Mouse (Mus musculus) neural tube, embryonic 14.5 days (tissue): ENCODE data around the gene Fstl1. TPM values are rescaled to one million over a fixed set of nuclear protein-coding genes. Genes with fewer than 3 reads are reported as not detected.

Experiments
- ATAC-seq: fragments of 200-750 bp; cut with Nextera tagmentation; 2 replicates; pipeline ENCODE4 v1.8.0; 2017; ENCODE audit warnings: low read depth, mild to moderate bottlenecking, moderate TSS enrichment, moderate library complexity
- H3K27ac ChIP-seq: fragments of 300-500 bp; sonication (generic); 2 replicates; pipeline ENCODE4 v1.5.1; 2014; ENCODE audit warnings: low read depth, mild to moderate bottlenecking, control low read depth, low read length, moderate library complexity, mixed read lengths
- H3K27me3 ChIP-seq: fragments of 300-500 bp; sonication (generic); 2 replicates; pipeline ENCODE4 v1.6.1; 2014; ENCODE audit warnings: low read length; ENCODE audit not compliant: control insufficient read depth, insufficient read depth
- H3K36me3 ChIP-seq: fragments of 300-500 bp; sonication (generic); 2 replicates; pipeline ENCODE4 v1.6.1; 2014; ENCODE audit warnings: low read length, mixed read lengths; ENCODE audit not compliant: control insufficient read depth, insufficient read depth
- H3K4me1 ChIP-seq: fragments of 300-500 bp; sonication (generic); 2 replicates; pipeline ENCODE4 v1.6.1; 2014; ENCODE audit warnings: low read length; ENCODE audit not compliant: control insufficient read depth, insufficient read depth
- H3K4me2 ChIP-seq: fragments of 300-500 bp; sonication (generic); 2 replicates; pipeline ENCODE4 v1.6.1; 2014; ENCODE audit warnings: mild to moderate bottlenecking, low read depth, low read length, control low read depth
- H3K4me3 ChIP-seq: fragments of 300-500 bp; sonication (generic); 2 replicates; pipeline ENCODE4 v1.5.1; 2014; ENCODE audit warnings: low read depth, low read length, control low read depth, mixed read lengths
- H3K9ac ChIP-seq: fragments of 300-500 bp; sonication (generic); replicated peaks from 2 replicates; pipeline ENCODE4 v1.6.1; 2014; ENCODE audit warnings: low read depth, mild to moderate bottlenecking, control low read depth, low read length, mixed read lengths
- H3K9me3 ChIP-seq: fragments of 300-500 bp; sonication (generic); 2 replicates; pipeline ENCODE4 v1.6.1; 2016; ENCODE audit warnings: low read length; ENCODE audit not compliant: control insufficient read depth
- WGBS: fragments of 180-500 bp; shearing (Covaris S2); extraction: QIAGEN DNeasy Blood & Tissue Kit; methylation state at CpG from one replicate; pipeline ENCODE4 v1.1.7; 2014; 5-methylcytosine and 5-hydroxymethylcytosine counted together
- polyA plus RNA-seq: library from polyadenylated mRNA; unstranded; fragments of >200 nt; fragmentation: Nextera tagmentation; extraction: Ambion mirVana; gene quantifications from 2 replicates; pipeline ENCODE4 v1.2.1, GENCODE M21; 2014

The Fstl1 gene
- polyA plus RNA-seq, 1 experiment from 2014 or later = 62.8 TPM

- H3K4me2 ChIP-seq = no peak overlapping the region
- peaks cover 23% of the 10 kb centered on the region for H3K4me1 ChIP-seq
- no peak overlapping the region for H3K4me3 ChIP-seq
- no peaks in the 10 kb centered on the region for H3K36me3 ChIP-seq
- ATAC-seq = no peak
- H3K9ac ChIP-seq = no peak overlapping the region
- H3K27me3 ChIP-seq = no peaks in the 10 kb centered on the region
- 48% methylated on average over 1 of the region's 1 CpGs for WGBS
- no peaks in the 10 kb centered on the region for H3K9me3 ChIP-seq
- peak overlapping the region; percentile 45 for H3K27ac ChIP-seq
These were observed 3.7 kb downstream of the Fstl1 start for GRCm38 (mm10) chr16:37780386-37780785.

- Histone ChIP-seq H3K27me3 (no peaks in the 10 kb centered on the region), H3K4me1 (peaks cover 26% of the 10 kb centered on the region), H3K9ac (no peak overlapping the region), H3K4me3 (no peak overlapping the region), H3K27ac (peak overlapping the region; percentile 45), H3K36me3 (no peaks in the 10 kb centered on the region), H3K4me2 (no peak overlapping the region), H3K9me3 (no peaks in the 10 kb centered on the region)
- WGBS = 42% methylated on average over 3 of the region's 3 CpGs
- ATAC-seq = peak; percentile 47; the same call in 1 of the 2 replicates
These were observed 4.2 kb downstream of the Fstl1 start for GRCm38 (mm10) chr16:37780911-37781310.

GRCm38 (mm10) chr16:37784526-37784925 is 7.9 kb downstream of the Fstl1 start:
- H3K9me3 ChIP-seq = no peaks in the 10 kb centered on the region
- H3K4me1 ChIP-seq = peaks cover 39% of the 10 kb centered on the region
- no peak for ATAC-seq
- H3K9ac ChIP-seq = no peak overlapping the region
- 69% methylated on average over 3 of the region's 3 CpGs for WGBS
- no peaks in the 10 kb centered on the region for H3K27me3 ChIP-seq
- no peaks in the 10 kb centered on the region for H3K36me3 ChIP-seq
- no peak overlapping the region for H3K27ac ChIP-seq
- H3K4me3 ChIP-seq = no peak overlapping the region
- no peak overlapping the region for H3K4me2 ChIP-seq

GRCm38 (mm10) chr16:37787558-37788194 is 11.0 kb downstream of the Fstl1 start:
- 0 out of 2 replicates have a peak, but pooled peaks have one; percentile 23 for ATAC-seq
- 34% methylated on average over 9 of the region's 9 CpGs for WGBS
- H3K4me1 ChIP-seq = peaks cover 30% of the 10 kb centered on the region
- no peak overlapping the region for H3K9ac ChIP-seq
- no peaks in the 10 kb centered on the region for H3K9me3 ChIP-seq
- H3K36me3 ChIP-seq = no peaks in the 10 kb centered on the region
- no peaks in the 10 kb centered on the region for H3K27me3 ChIP-seq
- no peak overlapping the region for H3K4me3 ChIP-seq
- no peak overlapping the region for H3K4me2 ChIP-seq
- H3K27ac ChIP-seq = peak overlapping the region; percentile 71; the same call in 1 of the 2 replicates

- H3K4me2 ChIP-seq = no peak overlapping the region
- 15% methylated on average over 12 of the region's 12 CpGs for WGBS
- H3K9ac ChIP-seq = 0 out of 2 replicates have a peak overlapping the region, but pooled peaks have one; percentile 11
- no peaks in the 10 kb centered on the region for H3K36me3 ChIP-seq
- no peaks in the 10 kb centered on the region for H3K9me3 ChIP-seq
- H3K27me3 ChIP-seq = no peaks in the 10 kb centered on the region
- H3K4me1 ChIP-seq = peaks cover 30% of the 10 kb centered on the region
- peak; percentile 93 for ATAC-seq
- 0 out of 2 replicates have a peak overlapping the region, but pooled peaks have one; percentile 3 for H3K4me3 ChIP-seq
- peak overlapping the region; percentile 71 for H3K27ac ChIP-seq
These were observed 11.8 kb downstream of the Fstl1 start for GRCm38 (mm10) chr16:37788367-37789014.

- H3K4me3 ChIP-seq = no peak overlapping the region
- H3K36me3 ChIP-seq = no peaks in the 10 kb centered on the region
- ATAC-seq = no peak
- peak overlapping the region; percentile 71 for H3K27ac ChIP-seq
- H3K27me3 ChIP-seq = no peaks in the 10 kb centered on the region
- no peak overlapping the region for H3K9ac ChIP-seq
- H3K9me3 ChIP-seq = no peaks in the 10 kb centered on the region
- H3K4me2 ChIP-seq = no peak overlapping the region
- peaks cover 30% of the 10 kb centered on the region for H3K4me1 ChIP-seq
- WGBS = 68% methylated on average over 6 of the region's 6 CpGs
These were observed 12.3 kb downstream of the Fstl1 start for GRCm38 (mm10) chr16:37789015-37789381.

GRCm38 (mm10) chr16:37789394-37789920 is 12.8 kb downstream of the Fstl1 start:
- no peak overlapping the region for H3K9ac ChIP-seq
- no peak for ATAC-seq
- H3K4me1 ChIP-seq = peaks cover 30% of the 10 kb centered on the region
- H3K27me3 ChIP-seq = no peaks in the 10 kb centered on the region
- no peak overlapping the region for H3K27ac ChIP-seq
- 81% methylated on average over 6 of the region's 6 CpGs for WGBS
- H3K36me3 ChIP-seq = no peaks in the 10 kb centered on the region
- no peaks in the 10 kb centered on the region for H3K9me3 ChIP-seq
- no peak overlapping the region for H3K4me2 ChIP-seq
- H3K4me3 ChIP-seq = no peak overlapping the region

- Histone ChIP-seq H3K4me1 (peaks cover 30% of the 10 kb centered on the region), H3K27ac (no peak overlapping the region), H3K4me3 (no peak overlapping the region), H3K27me3 (no peaks in the 10 kb centered on the region), H3K9ac (no peak overlapping the region), H3K36me3 (no peaks in the 10 kb centered on the region), H3K4me2 (no peak overlapping the region), H3K9me3 (no peaks in the 10 kb centered on the region)
- no peak for ATAC-seq
- 83% methylated on average over 12 of the region's 12 CpGs for WGBS
These were observed 13.5 kb downstream of the Fstl1 start for GRCm38 (mm10) chr16:37790008-37790780.
